In genomic region chr3:96102100-96102872, GRCm38 (mm10) we compare ENCODE assay signal across 8 mouse cellular contexts. TPM values are rescaled to one million over a fixed set of nuclear protein-coding genes. Genes with fewer than 3 reads are reported as not detected.
A peak's percentile ranks its signal among the peaks of the same experiment; 100 is the strongest.
DNase-seq lines count a peak whose midpoint lies in the region; ATAC-seq lines count a peak whose summit lies in the region.

No protein-coding gene starts in this region.

- DNase-seq in adrenal gland, adult (ENCODE audit: inconsistent age in 2 of 2, low spot score in 1 of 2) = peak; percentile 57 to 82
- DNase-seq in adrenal gland, postnatal 4 days (ENCODE audit: low spot score in 2 of 2) = no peak
- peak; percentile 62 for DNase-seq in c-Kit-positive CD71-positive TER-119-positive erythroid progenitor cells, embryonic 14.5 days (ENCODE audit: low spot score)
- DNase-seq in left cerebral cortex, postnatal 14 days (ENCODE audit: low spot score in 2 of 2) = peak; percentile 19 to 40
- peak; percentile 52 to 85 for DNase-seq in spleen, postnatal 10 days (ENCODE audit: low spot score in 2 of 2)

- no peaks in the 10 kb centered on the region for H3K36me3 ChIP-seq in forebrain, embryonic 16.5 days (ENCODE audit: control insufficient read depth, insufficient read depth)
- H3K36me3 ChIP-seq in hindbrain, embryonic 16.5 days (ENCODE audit: control insufficient read depth, insufficient read depth, low read length) = no peaks in the 10 kb centered on the region

- no peaks in the 10 kb centered on the region for H3K9me3 ChIP-seq in forebrain, embryonic 16.5 days (ENCODE audit: control insufficient read depth, low read length)
- no peaks in the 10 kb centered on the region for H3K9me3 ChIP-seq in hindbrain, embryonic 16.5 days (ENCODE audit: control insufficient read depth, low read length)

- no peak overlapping the region for H3K27ac ChIP-seq in forebrain, embryonic 16.5 days (ENCODE audit: low read length)
- no peak overlapping the region for H3K27ac ChIP-seq in hindbrain, embryonic 16.5 days (ENCODE audit: low read depth, low read length)

- H3K4me3 ChIP-seq in forebrain, embryonic 16.5 days (replicated peaks; ENCODE audit: low read length) = peak overlapping the region; percentile 20
- peak overlapping the region; percentile 24 for H3K4me3 ChIP-seq in hindbrain, embryonic 16.5 days (ENCODE audit: low read length)

- no peaks in the 10 kb centered on the region for H3K27me3 ChIP-seq in forebrain, embryonic 16.5 days (replicated peaks; ENCODE audit: control insufficient read depth, insufficient read depth, low read length)
- H3K27me3 ChIP-seq in hindbrain, embryonic 16.5 days (replicated peaks; ENCODE audit: control insufficient read depth, insufficient read depth, low read length) = no peaks in the 10 kb centered on the region

- peak overlapping the region; percentile 51 for H3K4me2 ChIP-seq in forebrain, embryonic 16.5 days (ENCODE audit: low read length)
- H3K4me2 ChIP-seq in hindbrain, embryonic 16.5 days (ENCODE audit: low read length) = peak overlapping the region; percentile 52

- 14% methylated on average over 14 of the region's 14 CpGs for WGBS in forebrain, embryonic 16.5 days
- WGBS in hindbrain, embryonic 16.5 days = 13% methylated on average over 14 of the region's 14 CpGs

- ATAC-seq in forebrain, embryonic 16.5 days = peak; percentile 29
- peak; percentile 58 for ATAC-seq in hindbrain, embryonic 16.5 days
- peak; percentile 56 for ATAC-seq in megakaryocyte progenitor cell, adult 5-6 weeks (replicated peaks; ENCODE audit: poor library complexity)

- H3K4me1 ChIP-seq in forebrain, embryonic 16.5 days (replicated peaks; ENCODE audit: control insufficient read depth, insufficient read depth, low read length) = peaks cover 15% of the 10 kb centered on the region
- peaks cover 14% of the 10 kb centered on the region for H3K4me1 ChIP-seq in hindbrain, embryonic 16.5 days (ENCODE audit: control insufficient read depth, insufficient read depth, low read depth, low read length)

- H3K9ac ChIP-seq in forebrain, embryonic 16.5 days (replicated peaks; ENCODE audit: low read depth, low read length) = peak overlapping the region; percentile 25; the same call in 1 of the 2 replicates
- peak overlapping the region; percentile 45 for H3K9ac ChIP-seq in hindbrain, embryonic 16.5 days (ENCODE audit: low read depth, low read length)

- intact Hi-C loops in left cerebral cortex, postnatal 14 days (cut with DNase I) = no loop called here

RNA-seq across cellular contexts. Expression of gene Otud7b, which starts 2.0 kb away (rescaled TPM):
- total RNA-seq in adrenal gland, postnatal 4 days (2021) = 10 to 100 TPM; 35.4 to 43.6 TPM
- polyA plus RNA-seq in forebrain, embryonic 16.5 days (2015; fragmentation: Nextera tagmentation; extraction: Ambion mirVana) = 8.8 and 9.3 TPM in 2 replicates
- 6.5 and 8.7 TPM in 2 replicates for polyA plus RNA-seq in hindbrain, embryonic 16.5 days (2015; fragmentation: Nextera tagmentation; extraction: Ambion mirVana)
- 10 to 100 TPM; 18.2 to 22.3 TPM for total RNA-seq in left cerebral cortex, postnatal 14 days (2021)
- 3.0 and 3.2 TPM in 2 replicates for total RNA-seq in megakaryocyte progenitor cell, adult 5-6 weeks (2015)
- 4.9 and 12.7 TPM in 2 replicates for total RNA-seq in megakaryocyte progenitor cell, adult 5-6 weeks (2017)

RNA-seq across cellular contexts. Expression of gene Vps45, which starts 44.0 kb away (rescaled TPM):
- total RNA-seq in adrenal gland, postnatal 4 days (2021) = 10 to 100 TPM; 32.9 to 39.4 TPM
- polyA plus RNA-seq in forebrain, embryonic 16.5 days (2015; fragmentation: Nextera tagmentation; extraction: Ambion mirVana) = 55.3 and 57.4 TPM in 2 replicates
- polyA plus RNA-seq in hindbrain, embryonic 16.5 days (2015; fragmentation: Nextera tagmentation; extraction: Ambion mirVana) = 58.7 and 60.8 TPM in 2 replicates
- 10 to 100 TPM; 34.3 to 37.3 TPM for total RNA-seq in left cerebral cortex, postnatal 14 days (2021)
- 26.3 and 28.4 TPM in 2 replicates for total RNA-seq in megakaryocyte progenitor cell, adult 5-6 weeks (2015)
- total RNA-seq in megakaryocyte progenitor cell, adult 5-6 weeks (2017) = 10.9 and 12.6 TPM in 2 replicates

RNA-seq across cellular contexts. Expression of gene Mtmr11, which starts 59.5 kb away (rescaled TPM):
- 10 to 100 TPM; 15.0 to 22.2 TPM for total RNA-seq in adrenal gland, postnatal 4 days (2021)
- polyA plus RNA-seq in forebrain, embryonic 16.5 days (2015; fragmentation: Nextera tagmentation; extraction: Ambion mirVana) = 7.8 and 11.5 TPM in 2 replicates
- polyA plus RNA-seq in hindbrain, embryonic 16.5 days (2015; fragmentation: Nextera tagmentation; extraction: Ambion mirVana) = 12.7 and 13.9 TPM in 2 replicates
- total RNA-seq in left cerebral cortex, postnatal 14 days (2021) = 1 to 10 TPM; 4.5 to 6.0 TPM
- total RNA-seq in megakaryocyte progenitor cell, adult 5-6 weeks (2015) = not detected in 2 replicates
- total RNA-seq in megakaryocyte progenitor cell, adult 5-6 weeks (2017) = 0.08 TPM in 1 of 2 replicates, not detected in the other

Comparison
In these comparisons a context has a peak if more than half of its experiments do, and no peak if none do; other contexts are left out.
1. DNase-seq: peak in adrenal gland, adult (2 of 2), c-Kit-positive CD71-positive TER-119-positive erythroid progenitor cells, embryonic 14.5 days (single experiment), left cerebral cortex, postnatal 14 days (2 of 2) and spleen, postnatal 10 days (2 of 2); none in adrenal gland, postnatal 4 days (0 of 2).
2. RNA of gene Mtmr11, which starts 59.5 kb away (total RNA-seq): 15.0 to 22.2 TPM in adrenal gland, postnatal 4 days and 4.5 to 6.0 TPM in left cerebral cortex, postnatal 14 days; 0.08 TPM in megakaryocyte progenitor cell, adult 5-6 weeks; every median in the first group is over 4 times any median in the second.
3. Peak in every context shown above with its lines, with median percentiles within 50 percentile points of each other: ATAC-seq.